Mouse (Mus musculus) brain, embryonic 14.5 days (tissue): ENCODE data around the gene Rnf39. TPM values are rescaled to one million over a fixed set of nuclear protein-coding genes. Genes with fewer than 3 reads are reported as not detected.
A peak's percentile ranks its signal among the peaks of the same experiment; 100 is the strongest.

Experiments used
- DNase-seq: peaks from one replicate; pipeline ENCODE4 v3.0.0-alpha.2; 2011; ENCODE audit warnings: low read depth
- CTCF ChIP-seq: fragments of 200-500 bp; IDR thresholded peaks from 2 replicates; pipeline ENCODE4 v1.5.1; 2012; ENCODE audit warnings: inconsistent platforms, mild to moderate bottlenecking, moderate library complexity, borderline replicate concordance; ENCODE audit not compliant: insufficient read depth, insufficient read length; ENCODE audit errors: extremely low read depth
- POLR2A ChIP-seq: fragments of 200-500 bp; IDR thresholded peaks from 2 replicates; pipeline ENCODE4 v1.6.1; 2012; ENCODE audit warnings: mild to moderate bottlenecking, inconsistent platforms, borderline replicate concordance; ENCODE audit not compliant: poor library complexity, insufficient read depth, insufficient read length, severe bottlenecking; ENCODE audit errors: extremely low read depth
- polyA plus RNA-seq: library from polyadenylated mRNA; depleted of rRNA; stranded (reverse); fragments of >200 nt; gene quantifications from 2 replicates; pipeline ENCODE4 v1.2.3, GENCODE M21; 2012; rRNA removed

Rnf39 gene
- polyA plus RNA-seq, 1 experiment = 0.19 TPM

- TF ChIP-seq POLR2A = no peak
- no peak for TF ChIP-seq CTCF
- DNase-seq = no peak
Observed at GRCm38 (mm10) chr17:36995448-36995847, 52.7 kb downstream of the Rnf39 start.

GRCm38 (mm10) chr17:36997033-36997735 lies 54.5 kb downstream of the Rnf39 start:
- TF ChIP-seq POLR2A (no peak), CTCF (peak; percentile 80)
- DNase-seq = peak; percentile 85

Other genes with a start within 250 kb of the Rnf39 start
- gene H2-M10.5, start 170.0 kb upstream of the Rnf39 start, polyA plus RNA-seq = not detected in 2 replicates
- gene H2-M10.6, start 130.7 kb upstream of the Rnf39 start, polyA plus RNA-seq = not detected in 2 replicates
- gene Trim26, start 105.8 kb upstream of the Rnf39 start, polyA plus RNA-seq = 25.3 and 33.7 TPM in 2 replicates
- 0.09 and 0.16 TPM in 2 replicates for gene Trim15, start 75.7 kb upstream of the Rnf39 start, polyA plus RNA-seq
- gene Trim10, start 73.3 kb upstream of the Rnf39 start, polyA plus RNA-seq = 0.19 and 0.52 TPM in 2 replicates
- 0.08 TPM in 1 of 2 replicates, not detected in the other for gene Trim40, start 52.8 kb upstream of the Rnf39 start, polyA plus RNA-seq
- not detected in 2 replicates for gene Trim31, start 44.8 kb upstream of the Rnf39 start, polyA plus RNA-seq
- gene Ppp1r11, start 8.8 kb downstream of the Rnf39 start, polyA plus RNA-seq = 143 and 150 TPM in 2 replicates
- gene Znrd1, start 15.6 kb downstream of the Rnf39 start, polyA plus RNA-seq = 41.8 and 55.2 TPM in 2 replicates
- 3.5 TPM in 2 replicates for gene Znrd1as, start 15.7 kb downstream of the Rnf39 start, polyA plus RNA-seq
- gene 2410137M14Rik, start 38.3 kb downstream of the Rnf39 start, polyA plus RNA-seq = 1.5 and 1.6 TPM in 2 replicates
- gene H2-M5, start 46.6 kb downstream of the Rnf39 start, polyA plus RNA-seq = 13.4 and 16.0 TPM in 2 replicates
- gene Zfp57, start 58.2 kb downstream of the Rnf39 start, polyA plus RNA-seq = 352 and 386 TPM in 2 replicates
- not detected in 2 replicates for gene Mog, start 80.5 kb downstream of the Rnf39 start, polyA plus RNA-seq
- 238 and 282 TPM in 2 replicates for gene Gabbr1, start 103.0 kb downstream of the Rnf39 start, polyA plus RNA-seq
- not detected in 2 replicates for gene Olfr90, start 145.6 kb downstream of the Rnf39 start, polyA plus RNA-seq
- gene Olfr91, start 155.4 kb downstream of the Rnf39 start, polyA plus RNA-seq = not detected in 2 replicates
- not detected in 2 replicates for gene Olfr92, start 177.2 kb downstream of the Rnf39 start, polyA plus RNA-seq
- not detected in 2 replicates for gene Olfr93, start 218.6 kb downstream of the Rnf39 start, polyA plus RNA-seq